Mouse (Mus musculus): Measurements from ENCODE around the gene D6Wsu163e. TPM values are rescaled to one million over a fixed set of nuclear protein-coding genes. Genes with fewer than 3 reads are reported as not detected.
A peak's percentile ranks its signal among the peaks of the same experiment; 100 is the strongest.

Gene D6Wsu163e
- polyA plus RNA-seq, 1 experiment: 1.0 TPM

- Histone ChIP-seq H3K4me1 (peaks cover 44% of the 10 kb centered on the region), H3K27me3 (replicated peaks) (no peaks in the 10 kb centered on the region), H3K9me3 (no peaks in the 10 kb centered on the region), H3K4me3 (replicated peaks) (peak overlapping the region; percentile 92), H3K36me3 (replicated peaks; ENCODE audit: low read length) (peaks cover 42% of the 10 kb centered on the region)
- TF ChIP-seq GATA1 (IDR thresholded peaks at IDR 0.05; ENCODE audit: borderline replicate concordance, low read length): no peak
- TF ChIP-seq FLI1 (IDR thresholded peaks at IDR 0.05; ENCODE audit: low read length): no peak
Measured at GRCm38 (mm10) chr6:126940451-126940850, 689 bp downstream of the D6Wsu163e start.

GRCm38 (mm10) chr6:126948336-126948735 is 8.6 kb downstream of the D6Wsu163e start:
- no peaks in the 10 kb centered on the region for H3K9me3 ChIP-seq
- no peak overlapping the region for H3K4me3 ChIP-seq (replicated peaks)
- peaks cover 7% of the 10 kb centered on the region for H3K4me1 ChIP-seq
- H3K36me3 ChIP-seq (replicated peaks; ENCODE audit: low read length): peaks cover 97% of the 10 kb centered on the region
- no peaks in the 10 kb centered on the region for H3K27me3 ChIP-seq (replicated peaks)
- no peak for TF ChIP-seq GATA1 (IDR thresholded peaks at IDR 0.05; ENCODE audit: borderline replicate concordance, low read length)
- TF ChIP-seq FLI1 (IDR thresholded peaks at IDR 0.05; ENCODE audit: low read length): no peak

DNA sequence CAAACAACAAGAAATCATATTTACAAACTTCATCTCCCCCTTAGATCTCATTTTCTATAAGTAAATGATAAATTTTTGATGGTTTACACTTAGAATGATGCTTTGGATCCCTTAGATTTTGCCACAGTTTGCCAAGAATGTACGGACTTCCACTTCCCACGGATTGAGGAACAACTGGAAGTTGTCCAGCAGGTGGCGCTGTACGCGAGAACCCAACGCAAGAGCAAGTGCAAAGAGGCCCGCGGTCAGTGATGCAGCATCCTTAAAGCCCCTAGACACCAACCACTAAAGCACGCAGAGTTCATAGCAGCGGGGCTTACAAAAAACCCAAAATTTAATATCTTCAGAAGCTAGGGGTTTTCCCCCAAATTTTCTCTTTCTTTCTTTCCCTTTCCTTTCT is 16.0 kb downstream of the D6Wsu163e start:
- H3K9me3 ChIP-seq: no peaks in the 10 kb centered on the region
- no peaks in the 10 kb centered on the region for H3K27me3 ChIP-seq (replicated peaks)
- H3K4me1 ChIP-seq: peaks cover 24% of the 10 kb centered on the region
- TF ChIP-seq FLI1 (IDR thresholded peaks at IDR 0.05; ENCODE audit: low read length) (no peak), GATA1 (IDR thresholded peaks at IDR 0.05; ENCODE audit: borderline replicate concordance, low read length) (no peak)
- peaks cover 82% of the 10 kb centered on the region for H3K36me3 ChIP-seq (replicated peaks; ENCODE audit: low read length)
- H3K4me3 ChIP-seq (replicated peaks): no peak overlapping the region

DNA sequence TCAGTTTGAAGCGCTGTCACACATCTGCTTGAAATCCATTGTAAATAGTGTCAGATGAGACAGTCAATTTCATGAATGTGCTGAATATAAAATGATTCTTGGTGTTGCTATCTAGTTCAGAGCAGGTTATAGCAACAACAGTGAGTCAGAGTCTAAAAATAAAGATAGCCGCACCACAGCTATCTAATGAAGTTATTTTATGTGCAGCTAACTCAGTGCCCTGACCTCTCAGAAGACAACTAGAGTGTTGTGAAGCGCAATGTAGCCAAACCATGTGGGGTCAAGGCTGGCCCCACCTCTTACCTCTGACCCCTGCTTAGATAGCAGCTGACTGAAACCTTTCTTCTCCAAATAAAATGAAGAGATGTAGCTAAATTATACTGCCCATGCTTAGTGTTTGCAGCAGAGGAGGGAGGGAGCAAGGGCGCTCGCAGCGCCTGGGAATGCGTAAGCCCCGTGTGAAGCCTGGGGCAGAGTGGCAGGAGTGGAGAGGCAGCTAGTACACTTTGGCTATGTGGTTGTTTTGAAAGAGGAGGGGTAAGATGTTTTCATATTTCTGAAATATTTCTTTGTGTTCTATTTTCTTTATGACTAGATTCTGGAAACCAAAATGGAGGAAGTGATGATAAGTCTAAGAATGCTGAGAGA is 21.7 kb downstream of the D6Wsu163e start:
- no peaks in the 10 kb centered on the region for H3K27me3 ChIP-seq (replicated peaks)
- TF ChIP-seq GATA1 (IDR thresholded peaks at IDR 0.05; ENCODE audit: borderline replicate concordance, low read length) (no peak), FLI1 (IDR thresholded peaks at IDR 0.05; ENCODE audit: low read length) (no peak)
- peaks cover 74% of the 10 kb centered on the region for H3K36me3 ChIP-seq (replicated peaks; ENCODE audit: low read length)
- H3K9me3 ChIP-seq: no peaks in the 10 kb centered on the region
- H3K4me3 ChIP-seq (replicated peaks): peak overlapping the region; percentile 53
- H3K4me1 ChIP-seq: peaks cover 55% of the 10 kb centered on the region

DNA sequence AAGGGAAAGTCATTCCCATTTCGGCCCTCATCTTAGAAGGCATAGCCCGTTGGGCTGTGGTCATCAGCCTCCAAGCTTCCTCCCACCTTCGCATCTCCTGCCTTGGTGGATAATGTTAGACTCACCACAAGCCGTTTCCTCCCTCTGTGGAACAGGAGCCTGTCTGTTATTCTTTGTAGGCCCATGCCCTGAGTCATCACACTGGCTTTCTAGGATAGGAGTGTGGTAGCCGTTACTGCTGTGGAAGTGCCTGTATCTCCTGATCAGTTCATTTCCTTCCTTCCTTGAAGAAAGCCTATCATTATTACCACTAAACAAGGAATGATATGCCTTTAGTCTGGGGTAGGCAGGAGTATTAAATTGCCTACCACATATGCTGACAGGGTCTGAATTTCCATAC is 22.9 kb downstream of the D6Wsu163e start:
- Histone ChIP-seq H3K27me3 (replicated peaks) (no peaks in the 10 kb centered on the region), H3K4me3 (replicated peaks) (peak overlapping the region; percentile 82), H3K4me1 (peaks cover 57% of the 10 kb centered on the region), H3K36me3 (replicated peaks; ENCODE audit: low read length) (peaks cover 73% of the 10 kb centered on the region), H3K9me3 (no peaks in the 10 kb centered on the region)
- peak; percentile 97 for TF ChIP-seq GATA1 (IDR thresholded peaks at IDR 0.05; ENCODE audit: borderline replicate concordance, low read length)
- 0 out of 2 replicates have a peak, but pooled peaks have one; percentile 40 for TF ChIP-seq FLI1 (IDR thresholded peaks at IDR 0.05; ENCODE audit: low read length)

- H3K36me3 ChIP-seq (replicated peaks; ENCODE audit: low read length): peaks cover 73% of the 10 kb centered on the region
- no peaks in the 10 kb centered on the region for H3K9me3 ChIP-seq
- peaks cover 64% of the 10 kb centered on the region for H3K4me1 ChIP-seq
- H3K27me3 ChIP-seq (replicated peaks): no peaks in the 10 kb centered on the region
- TF ChIP-seq FLI1 (IDR thresholded peaks at IDR 0.05; ENCODE audit: low read length) (no peak), GATA1 (IDR thresholded peaks at IDR 0.05; ENCODE audit: borderline replicate concordance, low read length) (no peak)
- no peak overlapping the region for H3K4me3 ChIP-seq (replicated peaks)
Measured at GRCm38 (mm10) chr6:126963426-126963825, 23.7 kb downstream of the D6Wsu163e start.

- Histone ChIP-seq H3K36me3 (replicated peaks; ENCODE audit: low read length) (peaks cover 89% of the 10 kb centered on the region), H3K4me1 (peaks cover 73% of the 10 kb centered on the region), H3K9me3 (no peaks in the 10 kb centered on the region), H3K27me3 (replicated peaks) (no peaks in the 10 kb centered on the region), H3K4me3 (replicated peaks) (no peak overlapping the region)
- TF ChIP-seq FLI1 (IDR thresholded peaks at IDR 0.05; ENCODE audit: low read length) (no peak), GATA1 (IDR thresholded peaks at IDR 0.05; ENCODE audit: borderline replicate concordance, low read length) (no peak)
Measured at GRCm38 (mm10) chr6:126966241-126967026, 26.7 kb downstream of the D6Wsu163e start.

GRCm38 (mm10) chr6:126981539-126982234 is 41.9 kb downstream of the D6Wsu163e start:
- peaks cover 86% of the 10 kb centered on the region for H3K4me1 ChIP-seq
- H3K27me3 ChIP-seq (replicated peaks): no peaks in the 10 kb centered on the region
- peaks cover 3% of the 10 kb centered on the region; the same call in 1 of the 2 replicates for H3K9me3 ChIP-seq
- no peak; the same call in 2 of the 3 replicates for TF ChIP-seq GATA1 (IDR thresholded peaks at IDR 0.05; ENCODE audit: borderline replicate concordance, low read length)
- no peak for TF ChIP-seq FLI1 (IDR thresholded peaks at IDR 0.05; ENCODE audit: low read length)
- H3K4me3 ChIP-seq (replicated peaks): peak overlapping the region; percentile 47
- H3K36me3 ChIP-seq (replicated peaks; ENCODE audit: low read length): peaks cover 39% of the 10 kb centered on the region

DNA sequence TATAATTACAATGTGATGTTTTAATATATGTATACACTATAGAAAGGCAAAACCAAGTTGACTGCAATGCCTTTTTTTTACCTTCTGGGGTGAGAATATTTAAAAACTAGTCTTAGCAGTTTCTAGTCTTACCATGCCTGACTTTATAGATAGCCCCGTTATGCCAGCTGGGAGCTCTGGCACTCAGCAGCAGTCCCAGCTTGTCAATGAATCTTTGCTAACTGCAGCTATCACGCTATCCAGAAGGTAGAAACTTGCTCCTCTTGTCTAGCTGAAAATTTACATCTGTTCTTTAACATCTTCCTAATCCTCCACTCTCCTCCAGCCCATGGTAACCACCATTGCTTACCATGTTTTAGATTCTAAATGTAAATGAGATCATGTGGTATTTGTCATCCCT is 53.9 kb downstream of the D6Wsu163e start:
- TF ChIP-seq GATA1 (IDR thresholded peaks at IDR 0.05; ENCODE audit: borderline replicate concordance, low read length) (no peak), FLI1 (IDR thresholded peaks at IDR 0.05; ENCODE audit: low read length) (no peak)
- Histone ChIP-seq H3K27me3 (replicated peaks) (no peaks in the 10 kb centered on the region), H3K9me3 (peaks cover 14% of the 10 kb centered on the region), H3K36me3 (replicated peaks; ENCODE audit: low read length) (peaks cover 19% of the 10 kb centered on the region), H3K4me3 (replicated peaks) (no peak overlapping the region), H3K4me1 (peaks cover 23% of the 10 kb centered on the region)

Measured in megakaryocyte, embryonic 14.5 days (primary cell).